Mouse (Mus musculus): Measurements from ENCODE around the gene C5ar1.
"Not testable (repeated sequence)": the region's sequence is repeated elsewhere in the genome, so short reads cannot be mapped to it uniquely, and the experiment has no call there.

C5ar1 gene

DNA sequence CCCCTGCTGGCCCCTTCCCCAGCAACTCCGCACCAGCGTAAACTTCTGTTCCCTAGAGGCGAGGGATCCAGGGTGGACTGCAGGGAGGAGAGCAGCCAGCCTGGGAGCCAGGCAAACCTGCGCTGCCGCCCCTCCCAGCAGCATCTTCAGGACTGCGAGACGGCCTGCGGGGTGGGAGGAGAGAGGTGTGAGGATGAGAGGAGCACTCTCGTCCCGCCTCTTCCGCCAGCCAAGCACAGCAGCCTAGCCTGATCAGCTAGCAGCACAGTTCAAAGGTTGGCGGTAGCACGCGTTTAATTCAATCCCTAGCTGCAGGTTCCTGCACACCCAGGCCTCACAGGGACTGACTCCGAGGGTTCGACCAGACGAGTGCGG lies 14.4 kb upstream of the C5ar1 start:
- peak; percentile 90 for DNase-seq

DNA sequence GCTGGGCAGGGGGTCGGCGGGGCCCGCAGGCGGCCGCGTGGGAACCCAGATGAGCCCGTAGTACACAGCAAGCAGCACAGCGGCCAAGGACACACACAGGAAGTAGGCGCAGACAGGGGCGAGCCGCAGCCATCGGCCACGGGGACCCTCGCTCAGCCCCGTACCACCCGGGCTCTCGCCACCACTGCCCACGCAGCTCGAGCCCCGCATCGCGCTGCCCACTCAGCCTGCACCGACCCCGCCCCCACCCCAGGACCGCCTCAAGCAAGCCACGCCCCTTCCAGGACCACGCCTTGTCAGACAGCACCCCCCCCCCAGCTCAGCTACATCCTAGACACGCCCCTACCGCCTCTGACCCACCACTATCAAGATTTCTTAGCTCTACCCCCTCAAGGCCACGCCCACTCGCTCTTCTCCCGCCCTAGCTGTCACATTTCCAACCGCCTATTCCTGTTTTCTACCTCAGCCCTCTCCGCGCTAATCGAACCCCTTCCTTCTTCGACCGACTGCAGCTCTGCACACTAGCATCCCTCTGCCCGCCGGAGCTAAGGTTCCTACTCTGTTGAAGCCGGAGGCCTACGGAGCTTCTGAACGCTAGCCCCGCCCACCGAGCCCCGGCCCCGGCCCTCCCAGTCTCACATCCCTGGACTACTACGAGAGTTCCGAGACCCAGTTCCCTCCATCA lies 13.9 kb upstream of the C5ar1 start, which contains the start of gene Inafm1:
Gene Inafm1 (minus strand): TSS at position 537 of the 685 bp plus-strand sequence.
- DNase-seq: peak; percentile 88

DNA sequence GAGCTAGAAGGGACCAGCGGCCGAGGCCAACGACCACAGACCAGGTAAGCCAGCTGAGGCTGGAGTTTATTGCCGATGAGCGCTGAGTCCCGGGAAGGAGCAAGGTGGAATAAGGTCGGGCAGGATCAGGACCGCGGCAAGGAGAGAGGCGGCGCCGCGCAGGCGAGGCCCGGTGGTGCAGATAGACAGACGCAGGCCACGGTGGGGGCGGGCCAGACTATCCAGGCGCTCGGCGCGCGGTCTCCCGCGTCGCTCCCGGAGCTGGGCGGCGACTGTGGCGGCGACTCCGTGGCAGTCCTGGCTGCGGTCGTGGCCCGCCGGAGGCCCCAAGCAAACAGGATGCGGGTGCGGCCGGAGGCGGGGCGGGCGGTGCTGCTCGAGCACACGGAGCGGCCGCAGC lies 13.3 kb upstream of the C5ar1 start:
- DNase-seq: peak; percentile 56

DNA sequence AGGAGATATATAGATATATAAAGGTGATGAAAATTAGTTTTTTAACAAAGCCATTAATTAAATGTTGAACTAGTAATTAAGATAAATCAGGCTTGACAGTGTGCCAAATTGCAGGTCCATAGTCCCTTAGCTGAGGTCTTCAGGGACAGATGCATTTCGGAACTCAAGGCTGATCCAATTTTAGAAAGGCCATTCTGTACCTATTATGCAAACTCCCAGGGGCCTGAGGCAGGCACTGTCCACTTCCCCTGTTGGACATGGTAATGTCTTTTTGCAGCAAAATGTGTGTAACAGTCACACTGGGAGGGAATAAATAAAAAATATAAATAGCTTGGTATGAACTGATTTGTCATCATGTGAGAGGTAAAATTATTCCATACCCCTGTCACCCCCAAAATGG lies 11.8 kb upstream of the C5ar1 start:
- DNase-seq: no peak

DNA sequence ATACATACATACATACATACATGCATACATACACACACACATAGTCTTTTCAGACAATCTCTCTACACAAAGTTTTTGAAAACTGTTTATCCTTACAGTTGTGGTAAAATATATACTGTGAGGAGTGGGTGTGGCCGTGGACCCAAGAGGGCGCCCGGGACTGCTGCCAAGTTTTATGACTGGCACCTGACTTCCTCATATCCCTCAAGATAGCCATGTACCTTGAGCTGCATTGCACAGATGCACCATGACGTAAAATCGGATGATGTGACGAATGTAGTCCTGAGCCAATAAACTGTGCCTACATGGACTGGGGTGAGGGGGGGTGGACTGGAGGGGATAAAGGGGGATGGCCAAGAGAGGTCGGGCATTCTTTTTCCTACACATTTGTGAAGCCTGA lies 7.3 kb upstream of the C5ar1 start:
- not testable (repeated sequence) for DNase-seq

DNA sequence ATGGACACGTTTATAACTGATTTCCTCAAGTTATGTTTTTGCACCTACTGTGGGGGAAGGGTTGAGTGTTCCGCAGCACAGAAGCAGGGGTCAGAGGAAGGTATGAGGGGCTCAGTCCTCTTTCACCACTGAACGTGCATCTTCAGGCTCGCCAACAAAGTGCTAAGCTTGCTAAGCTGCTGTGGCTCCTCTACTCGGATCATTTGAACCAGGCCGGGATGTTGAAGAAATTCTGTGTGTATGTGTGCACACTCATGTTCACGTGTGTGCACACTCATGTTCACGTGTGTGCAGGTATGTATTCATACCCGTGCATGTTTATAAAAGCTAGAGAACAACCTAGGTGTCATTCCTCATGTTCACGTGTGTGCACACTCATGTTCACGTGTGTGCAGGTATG lies 6.5 kb upstream of the C5ar1 start:
- no peak for DNase-seq

DNA sequence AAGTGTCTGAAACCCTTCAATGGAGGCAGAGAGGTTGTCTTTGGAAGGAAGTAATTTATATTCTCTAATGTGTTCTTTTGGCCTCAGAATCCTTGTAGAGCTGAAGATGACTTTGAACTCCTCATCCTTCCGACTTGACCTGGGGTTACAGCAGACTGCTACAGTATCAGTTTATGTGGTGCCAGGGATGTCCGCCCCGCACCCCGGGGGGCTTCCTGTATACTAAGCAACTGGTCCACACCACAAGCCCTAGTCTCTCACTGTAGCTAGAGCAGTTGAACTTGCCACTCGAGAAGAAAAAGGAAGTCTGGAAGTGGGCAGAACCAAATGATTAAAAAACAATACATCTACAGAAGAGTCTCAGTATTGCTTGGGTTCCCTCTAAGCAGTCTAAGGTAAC lies 4.5 kb upstream of the C5ar1 start:
- no peak for DNase-seq

DNA sequence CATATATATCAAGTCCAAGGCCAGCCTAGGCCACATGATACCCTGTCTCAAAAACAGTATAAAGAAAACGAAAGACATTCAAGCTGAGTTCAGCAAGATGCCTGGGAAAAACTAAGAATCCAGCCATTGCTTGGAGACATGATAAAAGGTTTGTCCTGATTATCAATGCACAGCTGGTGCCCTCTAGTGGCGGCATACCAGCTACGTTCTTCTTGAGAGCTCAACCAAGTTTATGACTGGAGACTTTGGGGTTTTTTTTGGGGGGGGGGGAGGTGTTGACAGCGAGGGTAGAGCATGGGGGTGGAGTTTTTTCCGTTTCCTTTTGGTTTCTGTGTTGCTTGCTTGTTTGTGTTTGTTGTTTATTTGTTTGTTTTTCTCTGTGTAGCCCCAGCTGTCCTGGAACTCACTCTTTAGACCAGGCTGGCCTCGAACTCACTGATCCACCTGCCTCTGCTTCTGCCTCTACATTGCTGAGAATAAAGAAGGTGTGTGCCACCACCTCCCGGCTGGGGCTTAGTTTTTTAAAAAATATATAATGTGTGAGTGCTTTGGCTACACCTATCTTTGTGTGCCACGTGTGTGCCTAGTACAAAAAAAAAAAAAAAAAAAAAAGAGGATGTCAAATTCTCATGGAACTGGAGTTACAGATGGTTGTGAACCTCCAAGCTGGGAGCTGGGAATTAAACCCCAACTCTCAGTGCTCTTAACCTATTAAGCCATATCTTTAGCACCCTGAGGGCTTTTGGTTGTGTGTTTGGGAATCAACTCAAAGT lies 3.9 kb upstream of the C5ar1 start:
- DNase-seq: peak; percentile 80

DNA sequence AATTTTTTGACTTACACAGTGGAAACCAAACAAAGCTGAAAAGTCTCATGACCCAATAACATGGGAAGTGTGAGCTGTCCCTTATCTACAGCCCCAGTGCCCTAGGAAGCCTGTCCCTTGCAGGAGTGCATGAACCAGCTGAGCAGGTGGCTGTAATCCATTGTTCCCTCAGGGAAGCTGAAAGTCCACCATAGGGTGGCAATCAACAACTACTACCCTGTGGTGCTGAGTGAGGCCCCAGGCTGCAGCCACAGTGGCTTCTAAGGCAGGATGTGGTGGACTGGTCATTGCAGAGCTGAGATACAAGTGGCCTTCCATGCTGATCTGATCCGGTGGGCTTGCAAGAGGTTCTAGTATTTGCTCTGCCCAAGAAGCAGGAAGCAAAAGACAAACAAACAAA lies 1.8 kb upstream of the C5ar1 start:
- no peak for DNase-seq

DNA sequence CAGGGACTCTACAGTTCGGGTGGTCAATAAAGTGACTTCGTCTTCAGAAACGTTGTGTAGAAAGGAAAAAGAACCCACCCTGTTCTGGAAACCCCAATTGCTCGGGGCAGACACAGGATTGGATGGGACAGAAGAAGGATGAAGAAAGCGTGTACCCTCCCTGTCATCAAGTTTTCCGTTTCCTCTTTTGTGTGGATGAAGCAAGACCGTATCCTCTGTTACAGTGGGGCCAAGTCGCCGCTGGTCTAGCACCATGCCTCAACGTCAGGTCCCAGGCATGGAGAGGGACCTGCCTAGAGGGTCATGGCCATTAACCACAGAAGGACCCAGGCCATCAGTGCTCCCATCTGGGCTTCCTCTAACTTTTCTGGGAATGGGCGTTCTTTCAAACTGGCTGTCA lies 1.5 kb downstream of the C5ar1 start:
- DNase-seq: no peak

DNA sequence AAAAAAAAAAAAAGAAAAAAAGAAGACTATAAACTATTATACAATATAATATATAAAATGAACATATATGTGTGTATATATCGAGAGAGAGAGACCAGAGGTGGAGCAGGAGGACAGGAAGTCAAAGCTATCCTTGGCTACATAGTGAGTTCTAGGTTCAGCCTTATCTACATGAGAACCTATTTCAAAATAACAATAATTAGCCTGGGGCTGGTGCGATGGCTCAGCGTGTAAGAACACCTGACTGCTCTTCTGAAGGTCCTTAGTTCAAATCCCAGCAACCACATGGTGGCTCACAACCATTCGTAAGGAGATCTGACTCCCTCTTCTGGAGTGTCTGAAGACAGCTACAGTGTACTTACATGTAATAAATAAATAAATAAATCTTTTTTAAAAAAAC lies 3.4 kb downstream of the C5ar1 start:
- not testable (repeated sequence) for DNase-seq

DNA sequence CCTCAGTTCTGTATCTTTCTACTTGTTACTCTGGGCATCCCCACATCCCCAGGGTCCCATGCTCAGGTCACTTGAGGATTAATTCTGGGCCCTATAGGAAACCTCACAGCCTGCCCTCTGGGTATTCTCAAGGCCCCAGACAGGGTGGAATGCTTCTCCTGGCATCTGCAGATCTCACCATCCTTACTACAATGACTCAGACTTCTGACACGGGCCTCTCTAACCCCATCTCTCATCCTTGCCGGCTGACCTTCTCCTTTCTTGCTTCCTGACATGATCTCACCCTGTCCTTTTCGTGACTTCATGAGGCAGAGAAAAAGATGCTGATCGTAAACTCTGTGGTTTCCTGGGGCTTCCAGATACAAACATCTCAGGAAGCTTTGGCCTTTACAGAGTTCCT lies 5.1 kb downstream of the C5ar1 start:
- DNase-seq: no peak

DNA sequence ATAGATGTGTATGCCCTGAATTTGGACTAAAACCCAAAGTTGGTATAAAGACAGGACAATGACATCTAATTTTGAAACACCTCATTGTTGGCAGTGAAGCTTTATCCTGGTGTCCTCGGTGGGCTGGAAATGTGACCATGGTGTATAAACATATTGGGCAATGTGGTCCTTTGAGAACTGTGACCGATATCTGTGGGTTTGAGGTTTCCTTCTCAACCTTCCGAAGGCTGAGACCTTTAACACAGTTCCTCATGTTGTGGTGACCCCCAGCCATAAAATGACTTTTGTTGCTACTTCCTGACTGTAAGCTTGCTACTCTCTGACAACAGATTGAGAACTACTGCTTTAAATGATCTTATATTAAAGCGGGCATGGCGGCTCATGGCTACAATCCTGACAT lies 8.7 kb downstream of the C5ar1 start:
- DNase-seq: no peak

DNA sequence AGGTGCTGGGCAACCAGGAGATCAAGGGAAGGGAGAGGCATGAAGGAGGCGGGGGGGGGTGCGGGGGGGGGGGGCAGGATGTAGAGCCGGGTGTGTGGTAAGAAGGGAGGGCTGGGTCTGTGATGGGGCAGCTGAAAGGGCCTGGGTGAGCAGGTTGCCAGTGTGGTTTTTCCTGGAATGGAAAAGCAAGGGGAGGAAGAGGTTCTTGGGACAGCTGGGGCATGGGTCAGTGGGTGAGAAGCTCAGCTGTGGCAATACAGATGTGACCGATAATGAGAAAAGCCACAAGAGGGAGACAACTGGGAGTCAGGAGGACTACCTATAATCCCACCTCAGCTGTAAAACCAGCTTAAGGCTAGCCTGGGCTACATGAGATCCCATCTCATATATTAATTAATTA lies 13.4 kb downstream of the C5ar1 start:
- no peak for DNase-seq

DNA sequence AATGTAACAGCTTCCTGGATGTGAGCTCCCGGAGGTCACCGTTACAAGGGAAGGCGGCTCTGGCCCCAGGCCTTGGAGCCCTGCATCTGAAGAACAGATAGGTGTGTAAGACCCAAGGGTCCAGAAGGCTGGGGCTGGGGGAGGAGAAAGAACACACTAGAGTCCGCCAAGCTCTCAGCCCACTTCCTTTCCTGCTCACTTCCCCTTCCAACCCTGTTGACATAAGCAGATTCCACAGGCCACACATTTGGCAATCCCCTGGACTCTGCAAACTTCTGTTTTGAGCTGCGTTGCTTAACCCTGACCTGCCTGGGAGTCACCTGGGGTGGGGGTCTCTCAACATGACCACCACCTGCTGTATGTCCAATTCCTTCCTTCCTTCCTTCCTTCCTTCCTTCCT lies 15.3 kb downstream of the C5ar1 start, which contains the start of gene C5ar2:
Gene C5ar2 (minus strand): TSS at position 88 of the 400 bp plus-strand sequence.
- no peak for DNase-seq

DNA sequence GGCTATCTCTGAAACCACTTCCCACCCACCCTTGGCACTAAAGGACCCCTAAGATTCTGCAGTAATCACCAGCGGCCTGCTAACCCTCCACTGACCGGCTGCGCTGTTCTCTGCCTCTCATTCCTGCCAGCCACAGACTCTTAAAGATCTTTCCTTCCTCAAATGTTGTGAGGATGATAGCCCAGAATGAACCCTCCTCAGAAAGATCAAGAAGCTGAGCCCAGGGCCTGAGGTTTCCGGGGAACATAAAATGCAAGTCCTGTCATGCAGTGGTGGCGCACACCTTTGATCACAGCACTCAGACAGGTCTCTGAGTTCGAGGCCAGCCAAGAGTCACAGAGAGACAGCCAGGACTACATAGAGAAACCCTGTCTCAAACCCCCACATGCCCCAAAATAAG lies 17.1 kb downstream of the C5ar1 start:
- no peak for DNase-seq

DNA sequence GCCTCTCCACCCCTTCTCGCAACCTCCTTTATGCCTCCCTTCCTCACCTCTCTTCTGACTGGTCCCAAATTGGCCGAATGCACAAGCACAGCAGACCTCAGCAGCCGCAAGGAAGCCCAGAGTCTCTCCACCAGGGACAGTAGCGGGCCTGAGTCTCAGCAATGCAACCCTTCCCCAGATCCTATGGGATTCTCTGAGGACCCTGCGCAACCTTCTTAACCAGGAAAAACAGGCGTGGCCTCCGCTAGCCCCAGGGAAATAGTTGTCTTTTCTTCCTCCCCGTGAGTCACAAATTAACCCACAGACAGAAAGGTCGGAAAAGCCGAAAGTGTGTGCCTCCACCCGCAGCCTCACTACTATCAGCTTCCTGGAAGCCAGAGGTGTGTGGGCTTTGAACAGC lies 17.6 kb downstream of the C5ar1 start:
- DNase-seq: no peak

DNA sequence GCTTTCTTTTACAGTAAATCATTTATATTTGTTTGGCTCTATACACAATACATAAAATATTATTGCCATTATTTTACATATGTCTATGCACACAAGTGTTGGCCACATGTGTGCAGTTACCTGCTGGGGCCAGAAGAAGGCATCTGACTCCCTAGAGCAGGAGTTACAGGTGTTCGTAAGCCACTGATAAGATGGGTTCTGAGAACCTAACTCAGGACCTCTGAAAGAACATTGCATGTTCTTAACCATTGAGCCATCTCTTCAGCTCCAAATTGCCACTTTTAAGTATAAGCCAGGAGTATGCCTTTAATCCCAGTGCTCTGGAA lies 18.4 kb downstream of the C5ar1 start:
- no peak for DNase-seq

DNA sequence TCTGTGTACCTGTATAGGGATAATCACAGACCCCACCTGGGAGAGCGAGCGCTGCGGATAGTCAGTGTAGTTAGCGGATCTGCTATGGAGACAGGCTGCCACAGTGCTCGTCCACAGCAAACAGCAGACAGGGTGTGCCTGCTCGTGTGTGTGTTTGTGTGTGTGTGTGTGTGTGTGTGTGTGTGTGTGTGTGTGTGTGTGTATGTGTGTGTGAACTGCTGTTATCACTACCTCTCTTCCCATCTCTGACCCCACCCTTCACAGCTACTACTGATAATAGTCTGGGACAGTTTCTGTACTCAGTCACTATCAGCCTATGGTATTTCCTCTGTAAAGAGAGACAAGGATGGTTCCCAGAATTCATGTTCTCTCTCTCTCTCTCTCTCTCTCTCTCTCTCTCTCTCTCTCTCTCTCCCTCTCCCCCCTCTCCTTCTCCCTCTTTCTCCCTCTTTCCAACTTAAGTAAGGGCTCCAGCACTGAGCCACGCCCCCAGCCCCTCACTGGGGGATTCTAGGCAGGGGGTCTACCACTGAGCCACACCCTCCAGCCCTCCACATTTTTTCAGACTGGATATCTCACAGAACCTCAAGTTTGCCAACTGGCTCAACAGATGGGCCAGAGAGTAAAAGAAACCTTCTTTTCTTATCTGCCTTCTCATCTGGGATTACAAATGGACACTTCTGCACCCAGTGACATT lies 18.9 kb downstream of the C5ar1 start:
- DNase-seq: no peak

DNA sequence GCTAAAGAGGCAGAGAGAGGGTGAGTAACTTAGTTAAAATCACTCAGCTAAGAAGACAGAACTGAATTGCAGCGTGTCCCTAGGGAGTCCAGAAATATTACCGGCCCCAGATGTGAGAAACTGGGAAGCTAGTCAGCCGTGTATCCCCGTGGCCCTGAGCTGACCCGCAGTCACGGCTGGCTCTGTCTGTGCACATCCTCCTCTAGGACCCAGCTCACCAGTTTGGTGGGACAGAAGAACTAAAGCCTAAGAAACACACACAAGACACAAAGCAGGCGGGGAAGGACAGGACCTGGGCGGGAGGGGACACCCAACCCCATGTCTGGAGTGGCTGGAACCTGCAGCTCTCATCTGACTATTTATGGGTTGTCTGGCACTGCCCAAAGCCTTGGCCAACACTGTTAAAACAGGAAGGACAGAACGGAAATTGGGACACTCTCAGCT lies 19.8 kb downstream of the C5ar1 start:
- DNase-seq: no peak

DNA sequence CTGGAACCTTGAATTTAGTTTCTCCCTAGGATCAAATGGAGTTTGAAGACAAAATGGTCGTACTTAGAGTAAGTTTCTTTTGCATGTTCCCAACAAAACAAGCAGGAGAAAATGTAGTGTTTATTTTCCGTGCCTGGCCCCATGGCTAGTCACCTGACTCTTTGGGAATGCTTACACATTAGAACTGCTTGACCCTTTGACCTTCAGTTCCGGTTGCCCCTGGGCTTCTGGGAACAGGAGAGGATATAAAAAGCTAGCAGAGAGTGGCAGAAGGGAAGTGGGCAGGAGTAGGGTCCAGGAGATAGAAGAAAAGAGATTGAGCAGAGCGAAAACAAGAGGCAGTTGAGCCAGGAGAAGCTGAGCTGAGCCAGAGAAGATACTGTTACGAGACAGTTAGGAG lies 29.5 kb downstream of the C5ar1 start:
- DNase-seq: no peak

DNA sequence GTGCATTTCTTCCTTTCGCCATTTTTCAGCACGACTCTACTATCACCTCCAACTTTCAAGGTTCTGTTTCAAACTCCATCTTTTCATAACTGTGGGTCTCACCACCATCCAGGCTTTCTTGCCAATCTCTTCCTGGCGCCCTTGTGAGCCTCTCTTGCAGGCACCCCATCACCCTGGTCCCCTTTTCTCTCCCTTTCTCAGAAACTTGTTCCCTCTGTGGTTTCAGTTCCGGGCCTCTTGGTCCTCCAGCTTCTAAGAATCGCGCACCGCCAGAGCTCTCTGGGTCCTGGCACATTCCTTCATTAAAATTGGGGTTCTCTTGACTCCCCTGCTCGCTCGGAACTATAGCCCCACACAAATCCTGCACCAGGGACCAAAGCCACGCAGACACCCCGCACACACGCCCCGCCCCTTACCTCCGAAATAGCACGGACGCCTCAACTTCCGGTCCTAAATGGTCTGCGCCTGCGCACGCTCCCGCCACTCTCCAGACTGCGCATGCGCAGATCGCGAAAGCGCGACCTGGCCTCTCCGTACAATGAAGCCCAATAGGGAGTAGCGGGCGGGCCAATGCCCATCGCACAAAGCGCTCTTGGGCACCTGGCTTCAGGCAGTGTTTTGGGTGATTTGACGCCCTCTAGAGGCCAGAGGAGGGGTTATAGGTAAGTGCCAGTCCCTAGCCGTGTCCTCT lies 37.6 kb downstream of the C5ar1 start, which contains the start of gene Dhx34:
Gene Dhx34 (minus strand): TSS at position 456 of the 691 bp plus-strand sequence.
- DNase-seq: peak; percentile 97

DNA sequence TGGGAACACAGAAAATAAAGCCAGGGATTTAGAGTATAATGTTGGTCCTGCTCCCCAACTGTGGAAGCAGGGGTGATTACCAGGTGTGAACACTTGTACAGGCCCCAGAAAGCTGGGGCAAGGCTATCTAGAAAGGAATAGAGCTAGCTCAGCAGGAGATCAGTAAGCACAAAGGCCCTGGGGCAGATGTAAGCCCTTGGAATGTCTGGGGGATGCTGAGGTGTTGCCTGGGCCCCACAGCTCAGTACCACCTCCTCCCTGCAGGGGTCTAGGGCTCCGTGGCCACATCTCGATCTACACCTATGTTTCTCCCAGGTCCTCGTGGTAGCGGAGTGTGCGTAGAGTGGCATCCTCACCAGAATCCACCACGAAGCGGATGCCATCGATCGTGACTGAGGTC lies 45.4 kb downstream of the C5ar1 start:
- no peak for DNase-seq

Data from thymus, postnatal 25 days (tissue).